Mouse (Mus musculus) heart, postnatal 0 days (tissue): ENCODE data around the gene Nup98.

ENCODE experiments used
- CTCF ChIP-seq: IDR thresholded peaks from 2 replicates; pipeline ENCODE4 v1.5.1; 2016; ENCODE audit warnings: antibody characterized with exemption, control low read depth, low read depth
- EP300 ChIP-seq: IDR thresholded peaks from 2 replicates; pipeline ENCODE4 v1.6.1; 2016; ENCODE audit warnings: antibody characterized with exemption, low read depth

DNA sequence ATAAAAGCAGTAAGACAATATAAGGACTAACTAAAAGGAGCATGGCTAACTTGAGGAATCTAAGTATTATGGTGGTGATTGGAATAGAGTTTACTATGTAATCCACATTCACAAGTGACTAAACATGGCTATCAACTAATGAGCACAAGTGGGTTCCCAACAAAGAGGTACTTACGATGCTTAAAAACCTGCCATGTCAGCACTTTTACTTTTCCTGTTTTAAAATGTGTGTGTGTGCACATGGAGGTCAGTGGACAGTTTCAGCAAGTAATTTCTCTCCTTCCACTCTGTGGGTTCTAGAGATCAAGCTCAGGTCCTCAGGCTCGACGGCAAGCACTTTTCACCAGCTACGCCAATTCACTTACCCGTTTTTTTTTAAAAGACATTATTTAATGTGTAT, 72.1 kb downstream of the Nup98 start:
- TF ChIP-seq EP300 (no peak), CTCF (no peak)
